Mouse (Mus musculus) gastrocnemius, adult 2 months (tissue): ENCODE measurements around the gene Omp. TPM values are rescaled to one million over a fixed set of nuclear protein-coding genes. Genes with fewer than 3 reads are reported as not detected.

Experiments used
- DNase-seq: peaks from one replicate; pipeline ENCODE4 v3.0.0; 2022
- H3K27ac ChIP-seq: fragments of 200-600 bp; 2 replicates; pipeline ENCODE4 v1.8.1; 2022; ENCODE audit warnings: mild to moderate bottlenecking
- H3K4me3 ChIP-seq: fragments of 200-600 bp; 2 replicates; pipeline ENCODE4 v1.8.1; 2022; ENCODE audit warnings: mild to moderate bottlenecking, moderate library complexity
- CTCF ChIP-seq: fragments of 200-600 bp; IDR thresholded peaks from 2 replicates; pipeline ENCODE4 v1.8.1; 2022; ENCODE audit warnings: antibody characterized with exemption, mild to moderate bottlenecking, moderate library complexity
- intact Hi-C: fragments of 180-260 bp; cut with DNase I; formaldehyde crosslinking; loops from one replicate; pipeline ENCODE4 v1.15.1; 2025
- total RNA-seq, 2 experiments: library from RNA; stranded (reverse); gene quantifications; 2 replicates each; pipeline ENCODE4 v1.2.3; 2021

Omp gene
- total RNA-seq, 2 experiments from 2014 or later: 0.17 TPM; not detected in 1

DNA sequence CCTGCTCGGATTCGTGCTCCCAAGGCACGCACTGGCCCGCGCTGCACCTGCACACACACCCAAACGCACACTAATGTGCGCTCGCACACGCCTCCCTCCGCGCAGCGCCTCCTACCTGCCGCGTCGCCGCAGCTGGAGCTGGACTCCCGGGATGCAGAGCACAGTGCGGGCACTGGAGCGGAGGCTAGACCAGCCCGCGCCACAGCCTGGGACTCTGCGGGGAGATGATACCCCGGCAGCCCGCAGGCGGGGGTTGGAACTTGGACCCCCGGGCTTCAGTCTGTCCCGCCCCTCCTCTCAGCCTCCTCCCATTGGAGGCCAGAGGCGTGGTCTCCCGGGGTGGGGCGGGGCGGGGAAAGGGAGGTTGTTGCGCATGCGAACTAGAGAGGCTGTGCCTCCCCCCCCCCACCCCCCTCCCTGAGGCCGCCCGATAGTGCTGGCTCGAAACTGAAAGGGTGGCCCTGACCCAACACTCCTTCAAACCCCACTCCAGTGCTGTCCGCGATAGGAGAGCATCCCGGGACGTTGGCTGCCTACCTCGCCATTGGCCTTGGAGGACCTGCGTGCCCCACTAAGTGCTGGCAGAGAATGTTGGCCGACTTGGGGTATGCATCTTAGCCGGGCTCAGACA is 32.7 kb upstream of the Omp start, which contains the start of gene Capn5:
Capn5 (minus strand) TSS at position 346 of the 631 bp plus-strand sequence.
- intact Hi-C loops: no loop called here
- peak within 1 kb of the TSS; percentile 77 for H3K27ac ChIP-seq
- H3K4me3 ChIP-seq: peak within 1 kb of the TSS; percentile 81
- peak; percentile 72 for DNase-seq
- peak; percentile 70 for TF ChIP-seq CTCF

GRCm38 (mm10) chr7:98177566-98177928 is 32.2 kb upstream of the Omp start:
- TF ChIP-seq CTCF: no peak

DNA sequence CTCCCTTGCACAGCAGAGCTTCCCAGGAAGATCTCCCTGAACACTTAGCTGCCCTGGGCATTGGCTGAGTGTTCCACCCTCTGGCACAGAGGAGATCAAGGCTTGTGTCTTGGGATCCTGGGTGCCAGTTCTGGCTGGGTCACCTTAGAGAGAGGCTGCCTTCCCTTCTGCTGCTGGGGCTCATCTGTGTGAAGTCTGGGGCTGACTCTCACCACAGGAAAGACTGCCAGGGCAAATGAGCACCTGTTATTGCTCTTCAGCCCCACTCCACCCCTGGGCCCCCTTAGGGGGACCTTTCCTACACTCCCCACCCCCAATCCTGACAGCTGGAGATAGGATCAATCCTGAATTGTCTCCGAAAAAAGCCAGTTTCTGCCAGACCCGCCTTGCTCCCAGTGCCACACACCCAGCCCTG is 31.8 kb upstream of the Omp start:
- H3K4me3 ChIP-seq: peak overlapping the region; percentile 81

More at GRCm38 (mm10) chr7:98177566-98177928, 32.2 kb upstream of the Omp start:
- H3K27ac ChIP-seq: peak overlapping the region; percentile 77
- peak overlapping the region; percentile 81 for H3K4me3 ChIP-seq
- intact Hi-C loops: no loop called here
- no peak for DNase-seq

GRCm38 (mm10) chr7:98176322-98177070 is 31.2 kb upstream of the Omp start:
- DNase-seq: no peak
- H3K27ac ChIP-seq: no peak overlapping the region
- no peak for TF ChIP-seq CTCF

More for the DNA sequence above, 31.8 kb upstream of the Omp start:
- intact Hi-C loops: no loop called here
- TF ChIP-seq CTCF: no peak
- DNase-seq: no peak
- H3K27ac ChIP-seq: no peak overlapping the region

GRCm38 (mm10) chr7:98174883-98175755 is 29.8 kb upstream of the Omp start:
- intact Hi-C loops: no loop called here
- H3K27ac ChIP-seq: no peak overlapping the region
- DNase-seq: no peak
- H3K4me3 ChIP-seq: no peak overlapping the region
- no peak for TF ChIP-seq CTCF

More at GRCm38 (mm10) chr7:98176322-98177070, 31.2 kb upstream of the Omp start:
- intact Hi-C loops: no loop called here
- peak overlapping the region; percentile 81; the same call in 1 of the 2 replicates for H3K4me3 ChIP-seq

GRCm38 (mm10) chr7:98173408-98173807 is 28.1 kb upstream of the Omp start:
- no peak overlapping the region for H3K4me3 ChIP-seq
- TF ChIP-seq CTCF: no peak
- DNase-seq: no peak
- H3K27ac ChIP-seq: peak overlapping the region; percentile 16; the same call in 1 of the 2 replicates
- intact Hi-C loops: no loop called here

- Histone ChIP-seq H3K4me3 (no peak overlapping the region), H3K27ac (peak overlapping the region; percentile 77; the same call in 1 of the 2 replicates)
- intact Hi-C loops: no loop called here
- no peak for TF ChIP-seq CTCF
- no peak for DNase-seq
Observed at GRCm38 (mm10) chr7:98172661-98173060, 27.4 kb upstream of the Omp start.

DNA sequence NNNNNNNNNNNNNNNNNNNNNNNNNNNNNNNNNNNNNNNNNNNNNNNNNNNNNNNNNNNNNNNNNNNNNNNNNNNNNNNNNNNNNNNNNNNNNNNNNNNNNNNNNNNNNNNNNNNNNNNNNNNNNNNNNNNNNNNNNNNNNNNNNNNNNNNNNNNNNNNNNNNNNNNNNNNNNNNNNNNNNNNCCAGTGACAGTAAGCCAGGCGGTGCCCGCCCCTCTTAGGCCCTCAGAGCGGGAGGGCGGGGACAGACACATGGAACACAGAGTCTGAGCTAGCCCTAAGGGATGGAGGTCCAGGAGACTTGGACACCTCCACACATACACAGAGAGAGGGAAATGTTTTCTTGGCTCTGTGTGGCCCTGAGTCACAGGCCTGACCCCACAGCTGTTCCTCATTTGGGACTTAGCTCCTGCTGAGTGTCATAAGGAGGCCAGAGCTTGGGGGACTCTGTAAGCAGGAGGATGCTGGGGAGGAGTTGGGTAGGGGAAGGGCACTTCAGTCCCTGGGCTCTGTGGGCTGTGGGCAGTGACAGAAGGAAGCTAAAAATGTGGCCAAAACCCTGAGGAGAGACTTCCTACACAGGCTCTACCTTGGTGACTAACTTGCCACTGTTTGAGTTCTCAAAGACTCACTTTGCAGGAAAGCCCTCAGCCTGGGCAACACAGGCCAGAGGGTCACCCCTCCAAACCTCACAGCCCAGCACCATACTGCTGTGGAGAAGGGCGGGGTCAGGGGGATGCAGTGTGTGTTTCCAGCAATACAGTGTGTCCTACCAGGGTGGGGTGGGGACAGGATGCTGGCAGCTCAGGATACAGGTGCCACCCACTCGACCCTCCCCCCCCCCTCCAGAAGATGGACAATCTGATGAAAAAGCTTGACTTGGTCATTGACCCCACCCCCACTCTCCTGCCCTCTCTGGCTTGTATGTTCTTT is 26.1 kb upstream of the Omp start:
- intact Hi-C loops: no loop called here
- TF ChIP-seq CTCF: no peak
- peak; percentile 79 for DNase-seq
- Histone ChIP-seq H3K4me3 (peak overlapping the region; percentile 5; the same call in 1 of the 2 replicates), H3K27ac (peak overlapping the region; percentile 77)

DNA sequence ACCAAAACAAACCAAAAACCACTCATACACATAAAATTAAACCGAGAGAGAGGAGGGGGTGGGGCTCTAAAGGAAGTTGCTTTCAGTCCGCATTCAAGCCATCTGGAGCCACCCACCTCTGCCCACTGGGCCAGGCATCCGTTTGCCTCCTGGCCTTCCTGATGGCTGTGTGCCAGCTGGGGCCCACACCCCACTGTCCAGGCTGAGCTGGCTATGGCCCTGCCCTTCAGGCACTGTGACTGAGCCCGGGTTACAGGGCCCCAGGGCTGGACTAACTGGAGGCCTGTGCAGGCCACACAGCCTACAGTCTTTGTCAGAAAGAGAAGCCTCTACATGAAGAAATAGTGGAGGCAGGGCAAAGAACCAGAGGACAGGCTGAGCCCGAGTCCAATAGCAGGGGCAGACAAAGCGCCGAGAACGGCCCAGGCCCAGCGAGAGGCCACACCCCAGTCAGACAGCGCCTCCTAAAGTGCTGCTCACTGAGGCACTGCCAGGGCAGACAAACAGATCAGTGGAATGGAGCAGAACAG is 19.8 kb upstream of the Omp start:
- intact Hi-C loops: no loop called here
- TF ChIP-seq CTCF: peak; percentile 4; the same call in 1 of the 2 replicates
- DNase-seq: peak; percentile 63
- Histone ChIP-seq H3K27ac (peak overlapping the region; percentile 81), H3K4me3 (no peak overlapping the region; the same call in 1 of the 2 replicates)

DNA sequence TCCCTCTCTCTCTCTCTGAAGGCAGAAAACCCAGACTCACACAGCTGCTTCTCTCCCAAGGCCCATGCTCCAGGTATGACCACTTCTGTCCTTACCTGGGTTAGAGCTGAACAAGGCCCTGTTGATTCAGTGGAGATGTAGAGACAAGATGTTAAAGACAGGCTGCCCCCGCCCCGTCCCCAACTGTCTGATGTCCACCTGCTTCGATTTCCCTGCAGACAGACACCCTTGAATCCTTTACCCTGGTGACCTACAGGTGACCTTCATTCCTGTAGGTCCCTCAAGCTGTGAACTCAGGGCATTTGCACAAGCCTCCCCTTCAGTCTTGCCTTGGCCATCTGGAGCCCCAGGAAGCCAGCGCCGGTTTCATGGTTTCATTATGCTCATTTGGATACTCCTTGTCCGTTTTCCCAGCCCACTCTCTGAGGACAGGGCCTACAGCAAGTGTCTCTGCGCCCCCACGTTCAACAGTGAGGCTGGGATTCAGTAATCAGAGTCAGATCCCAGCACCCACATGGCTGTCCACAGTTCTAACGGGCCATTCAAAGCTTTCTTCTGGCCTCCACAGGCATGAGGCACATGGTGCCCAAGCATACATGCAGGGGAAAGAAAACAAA is 19.2 kb upstream of the Omp start:
- no peak for DNase-seq
- intact Hi-C loops: no loop called here
- peak overlapping the region; percentile 81 for H3K27ac ChIP-seq
- H3K4me3 ChIP-seq: no peak overlapping the region
- TF ChIP-seq CTCF: no peak

DNA sequence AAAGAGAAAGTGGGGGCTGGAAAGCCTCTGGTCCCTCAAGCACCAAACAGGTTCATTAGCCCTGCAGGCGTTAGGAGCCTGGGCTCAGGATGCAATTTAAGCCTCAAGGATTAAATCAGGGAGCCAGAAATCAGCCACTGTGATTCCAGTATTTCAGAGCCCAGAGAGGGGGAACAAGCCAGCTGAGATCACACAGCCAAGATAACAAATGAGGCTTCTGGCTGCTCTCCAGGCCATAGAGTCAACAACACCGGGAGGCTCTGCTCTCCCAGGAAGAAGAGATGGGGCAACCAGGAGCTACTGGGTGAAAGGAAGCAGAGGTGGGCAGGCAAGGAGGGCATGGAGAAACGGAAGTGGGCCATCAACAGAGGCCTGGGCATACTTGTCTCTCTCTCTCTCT is 18.4 kb upstream of the Omp start:
- H3K4me3 ChIP-seq: no peak overlapping the region
- TF ChIP-seq CTCF: no peak
- H3K27ac ChIP-seq: no peak overlapping the region
- DNase-seq: no peak
- intact Hi-C loops: no loop called here
